Mouse (Mus musculus) pancreas, adult 10 weeks (tissue): ENCODE measurements around the gene Dysf. TPM values are rescaled to one million over a fixed set of nuclear protein-coding genes. Genes with fewer than 3 reads are reported as not detected.

Experiments used
- polyA plus RNA-seq: library from polyadenylated mRNA; stranded (reverse); fragments of 350-450 nt; fragmentation: Illumina TruSeq; extraction: RNeasy Lipid Tissue Mini Kit (QIAGEN cat#74804); gene quantifications from one replicate; pipeline ENCODE4 v1.2.3, GENCODE M21; 2015; ENCODE audit warnings: low read depth, low replicate concordance; ENCODE audit not compliant: insufficient read depth

The Dysf gene
- polyA plus RNA-seq = 21.3 TPM

DNA sequence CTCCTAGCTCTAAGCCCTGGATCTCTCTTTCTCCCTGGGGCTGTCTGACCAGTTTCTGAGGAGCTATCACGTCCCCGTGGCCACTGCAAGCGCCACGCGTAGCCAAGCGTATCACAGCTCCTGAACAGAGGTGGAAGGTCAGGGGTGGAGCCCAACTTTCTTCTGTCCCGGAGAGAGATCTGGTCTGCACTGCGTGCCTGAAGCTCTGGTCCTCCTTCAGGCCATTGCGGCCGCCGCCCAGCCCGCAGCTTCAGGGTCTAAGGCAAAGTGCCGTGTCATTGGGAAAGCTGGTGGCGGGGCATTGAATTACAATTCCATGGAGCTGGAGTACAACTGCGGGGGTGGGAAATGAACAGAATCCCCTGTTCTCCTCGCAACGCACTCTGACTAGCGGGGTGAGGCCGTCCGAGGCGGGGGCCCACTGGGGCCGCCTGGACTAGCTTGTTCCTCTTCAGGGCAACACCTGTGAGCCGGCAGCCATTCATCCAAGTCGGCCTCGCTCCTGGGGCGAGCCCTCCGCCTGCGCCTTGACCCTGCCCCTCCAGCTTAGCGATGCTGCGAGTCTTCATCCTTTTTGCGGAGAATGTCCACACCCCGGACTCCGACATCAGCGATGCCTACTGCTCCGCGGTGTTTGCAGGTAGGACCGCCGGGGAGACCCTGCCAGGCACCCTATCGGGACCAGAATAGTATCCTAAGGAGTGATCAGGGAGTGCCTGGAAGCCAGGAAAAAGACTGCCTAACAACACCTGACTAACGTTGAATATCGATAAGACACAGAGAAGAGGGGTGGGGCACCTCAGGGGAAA, at the start of gene Dysf:
Gene Dysf (plus strand): TSS at position 228 of the 809 bp plus-strand sequence.

Other genes starting within 250 kb of the Dysf start
- gene Ankrd53, start 245.9 kb upstream of the Dysf start, polyA plus RNA-seq = not detected
- gene Tex261, start 232.8 kb upstream of the Dysf start, polyA plus RNA-seq = 14.3 TPM
- 14.5 TPM for gene Nagk, start 213.6 kb upstream of the Dysf start, polyA plus RNA-seq
- gene Paip2b, start 176.8 kb upstream of the Dysf start, polyA plus RNA-seq = 12.1 TPM
- 21.9 TPM for gene Zfp638, start 141.5 kb upstream of the Dysf start, polyA plus RNA-seq